Mouse (Mus musculus): ENCODE measurements at regions not wholly inside any gene's neighbourhood (a gene's known extent, or its start where the extent isn't known, plus 50 kb on each side); places are given as distances from the start of the nearest gene placed in this dataset.
"Not testable (repeated sequence)": the region's sequence is repeated elsewhere in the genome, so short reads cannot be mapped to it uniquely, and the experiment has no call there.

DNA sequence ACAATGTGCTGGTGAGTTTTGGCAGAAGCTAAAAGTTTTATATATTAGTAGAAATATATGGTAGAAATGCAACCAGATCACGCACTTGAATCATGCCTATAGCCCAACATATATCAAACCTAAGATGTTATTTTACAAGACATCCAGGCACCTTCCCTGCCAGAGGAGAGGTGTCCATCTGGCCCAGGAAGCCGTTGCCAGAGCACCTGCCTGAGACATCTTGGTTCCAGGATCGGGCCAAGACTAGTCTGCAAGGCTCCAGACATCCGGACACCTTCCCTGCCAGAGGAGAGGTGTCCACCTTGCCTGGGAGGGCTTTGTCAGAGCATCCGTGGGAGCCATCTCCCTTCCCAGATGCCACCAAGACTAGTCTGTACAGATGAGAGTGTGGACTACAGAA, 388.5 kb downstream of the Gm11232 start:
- no peak overlapping the region for H3K4me2 ChIP-seq
- H3K27ac ChIP-seq: no peak overlapping the region
- no peaks in the 10 kb centered on the region for H3K27me3 ChIP-seq (replicated peaks)
- no peaks in the 10 kb centered on the region for H3K36me3 ChIP-seq (replicated peaks)
- no peak overlapping the region for H3K4me3 ChIP-seq
- WGBS: over 99% methylated on average over 5 of the region's 5 CpGs
- no peak for ATAC-seq (replicated peaks)
- H3K4me1 ChIP-seq: no peaks in the 10 kb centered on the region
- no peaks in the 10 kb centered on the region for H3K9me3 ChIP-seq
- no peak overlapping the region for H3K9ac ChIP-seq

DNA sequence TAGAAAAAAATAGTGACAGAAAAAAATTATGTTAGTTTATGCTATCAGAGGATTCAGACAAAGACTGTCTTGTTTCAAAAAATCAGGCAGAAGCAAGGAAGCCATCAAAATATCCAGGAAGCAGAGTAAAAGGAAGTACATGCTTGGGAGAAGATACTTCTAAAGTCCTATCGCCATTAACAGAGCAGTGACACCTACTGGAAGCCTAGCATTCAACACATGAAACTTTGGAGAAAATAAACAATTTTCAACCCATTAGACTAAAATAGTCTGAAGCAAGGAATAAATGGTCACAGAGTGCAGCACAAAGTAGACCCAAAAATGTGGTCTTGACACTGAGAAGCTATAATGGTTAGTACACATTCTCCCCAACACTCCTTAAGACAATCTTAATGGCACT, 394.0 kb downstream of the Gm11232 start:
- Histone ChIP-seq H3K4me3 (no peak overlapping the region), H3K9ac (no peak overlapping the region), H3K4me1 (no peaks in the 10 kb centered on the region), H3K27ac (no peak overlapping the region), H3K36me3 (replicated peaks) (no peaks in the 10 kb centered on the region), H3K27me3 (replicated peaks) (no peaks in the 10 kb centered on the region), H3K4me2 (no peak overlapping the region), H3K9me3 (no peaks in the 10 kb centered on the region)
- ATAC-seq (replicated peaks): no peak
- WGBS: 64% methylated on average over 1 of the region's 1 CpGs

DNA sequence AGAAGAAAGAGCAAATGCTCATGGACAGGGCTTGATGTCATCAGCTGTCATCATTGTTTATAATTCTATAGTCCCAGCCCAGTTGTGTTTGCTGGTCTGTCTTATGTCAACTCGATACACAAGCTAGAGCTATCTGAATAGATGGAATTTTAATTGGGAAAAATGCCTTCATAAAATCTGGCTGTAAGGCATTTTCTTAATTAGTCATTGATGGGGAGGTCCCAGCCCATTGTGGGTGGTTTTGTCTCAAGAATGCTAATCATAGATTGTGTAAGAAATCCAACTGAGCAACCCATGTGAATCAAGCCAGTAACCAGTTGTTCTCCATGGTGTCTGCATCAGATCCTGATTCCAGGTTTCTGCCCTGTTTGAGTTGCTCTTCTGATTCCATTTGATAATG, 400.1 kb downstream of the Gm11232 start:
- ATAC-seq (replicated peaks): no peak
- H3K4me1 ChIP-seq: no peaks in the 10 kb centered on the region
- H3K27me3 ChIP-seq (replicated peaks): no peaks in the 10 kb centered on the region
- H3K9me3 ChIP-seq: no peaks in the 10 kb centered on the region
- H3K9ac ChIP-seq: no peak overlapping the region
- no peak overlapping the region for H3K4me3 ChIP-seq
- H3K4me2 ChIP-seq: no peak overlapping the region
- WGBS: 49% methylated on average over 1 of the region's 1 CpGs
- no peaks in the 10 kb centered on the region for H3K36me3 ChIP-seq (replicated peaks)
- no peak overlapping the region for H3K27ac ChIP-seq

DNA sequence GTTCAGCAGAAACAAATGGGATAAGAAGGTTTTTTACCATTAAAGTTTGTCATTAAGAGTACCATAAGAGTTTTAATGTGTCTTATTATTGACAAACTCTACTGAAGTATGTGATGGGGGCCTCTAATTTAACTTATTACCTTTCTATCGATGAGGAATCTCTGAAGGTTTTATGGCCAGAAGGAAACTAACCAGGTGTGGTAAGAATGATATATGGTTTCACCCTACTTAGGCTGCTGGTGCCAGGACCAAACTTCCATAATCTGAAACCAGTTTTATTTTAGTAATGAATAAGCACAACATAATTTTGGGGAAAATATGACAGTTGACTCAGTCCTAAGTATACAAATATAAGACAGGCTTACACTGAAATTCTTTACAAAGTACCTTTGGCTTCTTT, 401.1 kb downstream of the Gm11232 start:
- H3K27ac ChIP-seq: no peak overlapping the region
- no peaks in the 10 kb centered on the region for H3K9me3 ChIP-seq
- 92% methylated on average over 1 of the region's 1 CpGs for WGBS
- H3K27me3 ChIP-seq (replicated peaks): no peaks in the 10 kb centered on the region
- ATAC-seq (replicated peaks): no peak
- H3K36me3 ChIP-seq (replicated peaks): no peaks in the 10 kb centered on the region
- no peak overlapping the region for H3K9ac ChIP-seq
- H3K4me2 ChIP-seq: no peak overlapping the region
- H3K4me1 ChIP-seq: no peaks in the 10 kb centered on the region
- H3K4me3 ChIP-seq: no peak overlapping the region

DNA sequence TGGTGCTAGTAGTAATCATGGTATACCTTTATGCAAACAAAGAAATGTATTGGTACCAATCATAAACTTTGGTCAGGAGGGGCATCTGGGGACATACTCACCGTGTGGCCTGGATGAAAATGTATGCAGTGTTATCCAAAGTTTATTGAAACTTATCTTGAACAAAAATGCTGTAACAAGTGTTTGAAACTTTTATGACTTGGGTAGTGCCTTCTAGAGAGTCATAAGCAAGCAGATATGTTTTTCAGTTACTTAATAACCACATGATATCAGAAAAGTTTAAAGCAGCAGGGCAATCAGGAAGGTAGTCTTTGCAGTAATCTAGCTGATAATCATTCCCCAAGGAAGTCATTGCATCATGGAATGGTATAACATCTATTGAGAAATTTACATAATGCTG, 401.5 kb downstream of the Gm11232 start:
- Histone ChIP-seq H3K36me3 (replicated peaks) (no peaks in the 10 kb centered on the region), H3K4me3 (no peak overlapping the region), H3K4me2 (no peak overlapping the region), H3K9me3 (no peaks in the 10 kb centered on the region), H3K27ac (no peak overlapping the region), H3K27me3 (replicated peaks) (no peaks in the 10 kb centered on the region), H3K4me1 (no peaks in the 10 kb centered on the region), H3K9ac (no peak overlapping the region)
- 75% methylated on average over 1 of the region's 1 CpGs for WGBS
- ATAC-seq (replicated peaks): no peak

DNA sequence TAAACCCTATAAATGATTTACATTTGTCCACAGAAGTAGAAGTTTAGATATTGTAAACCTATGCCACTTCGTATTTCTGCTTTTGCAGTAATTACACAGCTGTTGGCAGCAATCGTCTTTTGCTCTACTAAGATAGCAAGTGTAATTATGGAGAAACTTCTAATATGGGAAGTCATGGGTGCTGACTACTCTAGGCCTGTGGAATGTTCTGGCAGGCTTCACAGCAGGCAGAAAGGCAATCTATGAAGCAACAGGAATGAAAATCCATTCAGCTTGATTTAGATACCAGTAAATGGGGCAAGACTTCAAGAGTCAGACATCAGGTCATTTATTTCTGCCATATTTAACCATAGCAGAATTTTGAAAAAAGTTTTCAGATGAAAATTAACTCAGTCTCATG, 405.9 kb downstream of the Gm11232 start:
- WGBS: 94% methylated on average over 2 of the region's 2 CpGs
- no peaks in the 10 kb centered on the region for H3K36me3 ChIP-seq (replicated peaks)
- H3K4me3 ChIP-seq: no peak overlapping the region
- no peak overlapping the region for H3K27ac ChIP-seq
- no peak for ATAC-seq (replicated peaks)
- H3K27me3 ChIP-seq (replicated peaks): no peaks in the 10 kb centered on the region
- H3K4me1 ChIP-seq: no peaks in the 10 kb centered on the region
- H3K9me3 ChIP-seq: no peaks in the 10 kb centered on the region
- H3K9ac ChIP-seq: no peak overlapping the region
- no peak overlapping the region for H3K4me2 ChIP-seq

DNA sequence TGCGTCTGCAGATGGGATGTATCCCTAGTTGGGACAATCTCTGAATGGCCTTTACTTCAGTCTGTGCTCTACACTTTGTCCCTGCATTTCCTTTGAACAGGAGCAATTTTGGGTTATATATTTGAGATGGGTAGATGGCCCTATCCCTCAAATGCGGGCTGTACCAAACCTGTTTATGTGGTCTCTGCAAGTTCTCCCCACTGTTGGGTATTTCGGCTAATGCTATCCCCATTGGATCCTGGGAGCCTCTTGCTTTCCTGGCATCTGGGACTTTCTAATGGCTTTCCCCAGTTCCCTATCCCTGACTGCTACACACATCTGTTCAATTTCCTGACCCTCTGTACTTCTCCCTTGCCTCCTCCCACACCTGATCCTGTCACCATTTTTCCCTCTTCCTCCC, 414.7 kb downstream of the Gm11232 start:
- Histone ChIP-seq H3K27ac (no peak overlapping the region), H3K4me1 (no peaks in the 10 kb centered on the region), H3K36me3 (replicated peaks) (no peaks in the 10 kb centered on the region), H3K4me2 (no peak overlapping the region), H3K27me3 (replicated peaks) (no peaks in the 10 kb centered on the region), H3K4me3 (no peak overlapping the region), H3K9me3 (no peaks in the 10 kb centered on the region), H3K9ac (no peak overlapping the region)
- 97% methylated on average over 3 of the region's 3 CpGs for WGBS
- ATAC-seq (replicated peaks): no peak

DNA sequence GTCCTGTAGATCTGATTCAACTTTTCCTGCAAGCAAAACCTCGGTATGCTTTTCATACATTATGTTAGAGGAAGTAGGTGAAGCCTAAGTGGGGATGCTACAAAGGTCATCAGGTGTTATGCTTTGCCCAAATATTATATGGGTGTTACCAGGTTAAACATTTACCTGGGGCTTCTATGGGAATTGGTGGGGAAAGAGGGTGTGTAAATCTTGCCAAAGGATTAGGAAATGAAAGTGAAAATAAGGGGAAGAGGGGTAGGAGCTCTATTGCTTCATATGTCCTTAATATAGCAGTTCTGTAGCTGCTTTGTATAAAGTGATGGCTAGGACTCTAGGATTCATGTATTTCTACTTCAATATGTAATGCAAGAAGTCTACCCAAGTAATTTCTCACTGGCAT, 419.2 kb downstream of the Gm11232 start:
- ATAC-seq (replicated peaks): no peak
- Histone ChIP-seq H3K4me3 (no peak overlapping the region), H3K9me3 (no peaks in the 10 kb centered on the region), H3K27ac (no peak overlapping the region), H3K36me3 (replicated peaks) (no peaks in the 10 kb centered on the region), H3K4me2 (no peak overlapping the region), H3K9ac (no peak overlapping the region), H3K27me3 (replicated peaks) (no peaks in the 10 kb centered on the region), H3K4me1 (no peaks in the 10 kb centered on the region)
- WGBS: 86% methylated on average over 1 of the region's 1 CpGs

DNA sequence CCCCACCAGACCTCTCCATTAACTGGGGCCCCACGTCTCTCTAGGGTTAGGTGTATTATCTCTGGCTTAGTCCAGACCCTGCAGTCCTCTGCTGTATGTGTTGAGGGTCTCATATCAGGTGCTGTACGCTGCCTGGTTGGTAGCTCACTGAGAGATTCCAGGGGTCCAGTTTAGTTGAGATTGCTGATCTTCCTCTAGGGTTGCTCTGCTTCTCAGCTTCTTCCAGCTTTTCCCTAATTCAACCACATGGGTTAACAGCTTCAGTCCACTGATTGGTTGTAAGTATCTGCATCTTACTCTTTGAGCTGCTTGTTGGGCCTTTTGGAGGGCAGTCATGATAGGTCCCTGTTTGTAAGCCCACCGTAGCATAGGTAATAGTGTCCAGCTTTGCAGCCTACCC, 425.1 kb downstream of the Gm11232 start:
- Histone ChIP-seq H3K27ac (no peak overlapping the region), H3K27me3 (replicated peaks) (no peaks in the 10 kb centered on the region), H3K36me3 (replicated peaks) (no peaks in the 10 kb centered on the region), H3K9me3 (no peaks in the 10 kb centered on the region), H3K4me2 (no peak overlapping the region), H3K9ac (no peak overlapping the region), H3K4me1 (no peaks in the 10 kb centered on the region), H3K4me3 (no peak overlapping the region)
- WGBS: 85% methylated on average over 3 of the region's 3 CpGs
- no peak for ATAC-seq (replicated peaks)

DNA sequence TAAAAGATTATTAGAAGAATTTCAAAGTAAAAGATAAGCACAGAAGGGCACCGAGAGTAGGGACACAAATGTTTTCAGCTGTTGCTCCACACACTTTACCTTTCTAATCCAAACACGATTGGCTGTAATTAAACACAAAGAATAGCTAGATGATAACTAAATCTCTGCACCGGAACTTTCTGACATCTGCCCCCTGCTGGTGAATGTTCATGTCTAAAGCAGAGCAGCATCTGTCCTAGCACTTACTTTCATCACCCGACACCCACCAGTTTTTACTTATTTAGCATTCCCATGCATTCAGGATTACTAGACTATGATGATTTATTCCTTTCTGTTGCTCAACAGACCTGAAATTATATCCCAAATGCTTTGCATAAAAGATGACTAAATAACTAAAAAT, 425.7 kb downstream of the Gm11232 start:
- Histone ChIP-seq H3K27ac (no peak overlapping the region), H3K4me3 (no peak overlapping the region), H3K4me2 (no peak overlapping the region), H3K27me3 (replicated peaks) (no peaks in the 10 kb centered on the region), H3K9me3 (no peaks in the 10 kb centered on the region), H3K36me3 (replicated peaks) (no peaks in the 10 kb centered on the region), H3K4me1 (no peaks in the 10 kb centered on the region), H3K9ac (no peak overlapping the region)
- 79% methylated on average over 4 of the region's 4 CpGs for WGBS
- no peak for ATAC-seq (replicated peaks)

DNA sequence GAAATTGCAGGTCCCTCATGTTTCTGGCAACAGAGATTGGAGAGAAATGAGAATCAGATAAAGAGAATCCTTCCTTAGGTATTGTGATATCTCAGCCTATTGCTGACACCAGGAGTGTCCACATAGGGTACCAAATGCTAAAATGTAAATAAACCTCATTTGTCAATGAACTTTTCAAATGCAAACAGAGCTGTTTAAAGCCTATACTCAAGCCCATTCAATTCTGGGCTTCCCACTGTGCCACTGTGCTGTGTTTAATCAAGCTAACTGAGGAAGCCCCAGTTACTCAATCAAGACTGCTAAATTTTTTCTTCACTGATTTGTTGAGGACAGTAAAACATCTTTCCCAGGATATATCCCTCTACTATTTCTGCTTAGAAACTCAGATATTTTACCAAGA, 441.2 kb downstream of the Gm11232 start:
- no peak for ATAC-seq (replicated peaks)

DNA sequence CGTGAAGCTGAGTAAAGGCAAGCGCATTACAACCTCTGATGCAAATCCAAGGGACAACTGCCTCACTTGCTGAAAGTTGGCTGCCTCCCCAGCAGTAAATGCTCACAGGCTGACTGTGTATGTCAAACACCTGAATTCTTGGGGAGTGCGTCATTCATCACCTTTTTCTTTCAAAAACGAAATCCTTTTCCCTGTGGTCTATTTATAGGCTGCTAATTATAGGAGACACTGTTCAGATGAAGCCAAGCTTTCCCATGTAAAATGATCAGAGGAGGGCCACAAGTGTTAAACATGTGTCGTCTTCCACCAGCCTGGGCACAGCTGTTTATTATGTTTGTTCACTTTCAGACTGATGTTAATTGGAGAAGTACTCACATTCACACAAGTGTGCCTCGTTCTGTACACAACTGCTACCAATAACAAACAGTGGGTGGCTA, 450.6 kb downstream of the Gm11232 start:
- H3K4me3 ChIP-seq: no peak overlapping the region
- H3K27ac ChIP-seq: no peak overlapping the region
- WGBS: 87% methylated on average over 6 of the region's 6 CpGs
- no peaks in the 10 kb centered on the region for H3K4me1 ChIP-seq
- H3K4me2 ChIP-seq: no peak overlapping the region
- H3K9me3 ChIP-seq: no peaks in the 10 kb centered on the region
- H3K9ac ChIP-seq: no peak overlapping the region
- H3K36me3 ChIP-seq (replicated peaks): no peaks in the 10 kb centered on the region
- ATAC-seq (replicated peaks): no peak
- no peaks in the 10 kb centered on the region for H3K27me3 ChIP-seq (replicated peaks)

More for the DNA sequence above, 441.2 kb downstream of the Gm11232 start:
- Histone ChIP-seq H3K4me1 (no peaks in the 10 kb centered on the region), H3K27ac (no peak overlapping the region), H3K27me3 (replicated peaks) (no peaks in the 10 kb centered on the region), H3K9me3 (no peaks in the 10 kb centered on the region), H3K4me2 (no peak overlapping the region), H3K4me3 (no peak overlapping the region), H3K9ac (no peak overlapping the region), H3K36me3 (replicated peaks) (no peaks in the 10 kb centered on the region)

DNA sequence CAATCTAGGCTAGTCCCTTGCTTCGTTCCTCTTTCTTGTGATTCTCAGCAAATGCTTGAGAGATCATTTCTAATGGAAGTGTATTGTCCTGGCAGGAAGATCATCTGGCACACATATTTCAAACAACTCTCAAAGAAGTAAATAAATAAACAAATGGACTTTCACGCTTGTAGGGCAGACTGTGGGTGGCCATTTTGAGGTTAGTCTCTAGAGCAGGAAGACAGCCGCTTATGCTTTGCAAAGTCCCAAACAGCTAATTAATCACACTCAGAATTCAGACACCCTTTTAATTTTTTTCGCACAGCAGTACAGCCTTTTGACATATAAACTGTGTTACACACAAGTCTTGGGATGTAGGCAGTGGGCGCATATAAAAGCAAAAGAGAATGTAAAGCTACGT, 451.1 kb downstream of the Gm11232 start:
- H3K27me3 ChIP-seq (replicated peaks): no peaks in the 10 kb centered on the region
- ATAC-seq (replicated peaks): no peak
- 93% methylated on average over 6 of the region's 6 CpGs for WGBS
- H3K36me3 ChIP-seq (replicated peaks): no peaks in the 10 kb centered on the region
- no peak overlapping the region for H3K27ac ChIP-seq
- H3K9ac ChIP-seq: no peak overlapping the region
- no peak overlapping the region for H3K4me3 ChIP-seq
- no peaks in the 10 kb centered on the region for H3K9me3 ChIP-seq
- no peaks in the 10 kb centered on the region for H3K4me1 ChIP-seq
- H3K4me2 ChIP-seq: no peak overlapping the region

DNA sequence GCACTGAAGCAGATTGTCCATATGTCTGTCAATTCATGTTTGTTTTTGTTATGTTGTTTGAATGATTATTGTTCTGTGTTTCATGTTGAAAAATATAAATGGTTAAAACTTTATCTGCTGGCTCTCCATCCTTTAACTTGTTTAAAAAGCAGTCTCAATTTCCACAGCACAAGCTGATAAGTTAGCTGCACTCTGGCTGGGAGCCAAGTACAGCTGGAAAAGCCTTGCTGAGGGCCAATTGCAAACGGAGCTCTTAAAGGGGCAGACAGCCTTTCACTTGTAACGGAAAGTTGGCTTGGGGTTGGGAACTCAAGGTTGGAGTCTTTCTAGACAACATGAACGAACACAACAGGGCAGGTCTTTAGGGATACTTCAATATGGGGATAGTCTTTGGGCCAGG, 462.0 kb downstream of the Gm11232 start:
- H3K4me2 ChIP-seq; H3K4me1 ChIP-seq; H3K27me3 ChIP-seq (replicated peaks); H3K9me3 ChIP-seq; H3K9ac ChIP-seq; ATAC-seq (replicated peaks); H3K27ac ChIP-seq; H3K36me3 ChIP-seq (replicated peaks); H3K4me3 ChIP-seq: not testable (repeated sequence)
- WGBS: 74% methylated on average over 3 of the region's 3 CpGs

Data from midbrain, embryonic 15.5 days (tissue).